Mouse (Mus musculus) lung, adult 2 months (tissue): ENCODE data around the gene Slfn5.
A peak's percentile ranks its signal among the peaks of the same experiment; 100 is the strongest.

Source experiments
- CTCF ChIP-seq: fragments of 200-500 bp; IDR thresholded peaks from 2 replicates; pipeline ENCODE4 v1.5.1; 2011; ENCODE audit warnings: mild to moderate bottlenecking, low read length, control low read depth; ENCODE audit not compliant: insufficient read depth
- POLR2A ChIP-seq: fragments of 200-500 bp; IDR thresholded peaks from 2 replicates; pipeline ENCODE4 v1.6.1; 2011; ENCODE audit warnings: low read depth, mild to moderate bottlenecking, control low read depth, low read length, borderline replicate concordance; ENCODE audit errors: extremely low read depth

DNA sequence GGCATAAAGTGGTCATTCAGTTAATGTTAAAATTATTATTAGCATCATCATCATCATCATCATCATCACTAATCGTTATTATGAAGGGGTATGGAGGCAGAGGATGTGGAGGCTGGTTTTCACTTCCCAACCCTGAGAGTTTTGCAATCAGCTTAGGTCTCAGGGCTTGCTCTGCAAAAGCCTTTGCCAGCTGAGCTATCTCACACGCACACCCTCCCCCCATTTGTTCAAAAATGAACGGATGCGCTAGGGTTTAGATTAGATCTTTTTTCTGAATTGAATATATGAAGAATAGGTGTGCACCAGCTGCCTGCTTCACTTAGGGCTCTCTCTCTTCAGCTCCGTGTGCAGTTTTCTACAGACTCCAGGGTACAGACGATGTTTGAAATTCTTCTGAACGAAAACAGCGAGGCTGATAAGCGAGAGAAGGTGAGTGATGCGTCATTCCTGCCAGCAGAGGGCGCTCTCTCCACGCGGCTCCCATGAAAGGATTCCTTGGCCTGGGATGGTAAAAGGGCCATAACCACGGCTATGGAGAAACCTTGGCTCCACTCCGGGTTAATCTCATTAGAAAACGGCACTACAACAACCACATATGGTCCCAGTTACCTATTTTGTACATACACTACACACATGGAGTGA, 36.3 kb upstream of the Slfn5 start:
- TF ChIP-seq POLR2A (no peak), CTCF (peak; percentile 98)
